Mouse (Mus musculus) forebrain, embryonic 15.5 days (tissue): Measurements from ENCODE around the gene Tmem198b. TPM values are rescaled to one million over a fixed set of nuclear protein-coding genes. Genes with fewer than 3 reads are reported as not detected.
A peak's percentile ranks its signal among the peaks of the same experiment; 100 is the strongest.

Experiments
- ATAC-seq: fragments of 200-750 bp; cut with Nextera tagmentation; replicated peaks from 2 replicates; pipeline ENCODE4 v1.8.0; 2017; ENCODE audit warnings: mild to moderate bottlenecking, moderate TSS enrichment, moderate library complexity
- H3K27ac ChIP-seq: fragments of 300-500 bp; sonication (generic); replicated peaks from 2 replicates; pipeline ENCODE4 v1.5.1; 2015; ENCODE audit warnings: mild to moderate bottlenecking, inconsistent platforms
- H3K27me3 ChIP-seq: fragments of 300-500 bp; sonication (generic); 2 replicates; pipeline ENCODE4 v1.6.1; 2015; ENCODE audit warnings: inconsistent platforms
- H3K36me3 ChIP-seq: fragments of 300-500 bp; sonication (generic); 2 replicates; pipeline ENCODE4 v1.6.1; 2015; ENCODE audit warnings: mild to moderate bottlenecking, inconsistent platforms
- H3K4me1 ChIP-seq: fragments of 300-500 bp; sonication (generic); 2 replicates; pipeline ENCODE4 v1.6.1; 2015; ENCODE audit warnings: inconsistent platforms
- H3K4me2 ChIP-seq: fragments of 300-500 bp; sonication (generic); replicated peaks from 2 replicates; pipeline ENCODE4 v1.6.1; 2015; ENCODE audit warnings: mild to moderate bottlenecking, inconsistent platforms
- H3K4me3 ChIP-seq: fragments of 300-500 bp; sonication (generic); 2 replicates; pipeline ENCODE4 v1.5.1; 2015; ENCODE audit warnings: mild to moderate bottlenecking, inconsistent platforms
- H3K9ac ChIP-seq: fragments of 300-500 bp; sonication (generic); replicated peaks from 2 replicates; pipeline ENCODE4 v1.6.1; 2015; ENCODE audit warnings: mild to moderate bottlenecking, inconsistent platforms
- H3K9me3 ChIP-seq: fragments of 300-500 bp; sonication (generic); 2 replicates; pipeline ENCODE4 v1.6.1; 2016; ENCODE audit warnings: inconsistent platforms
- WGBS: fragments of 180-500 bp; shearing (Covaris S2); methylation state at CpG from one replicate; pipeline ENCODE4 v1.1.7; 2015; ENCODE audit warnings: mixed read lengths; 5-methylcytosine and 5-hydroxymethylcytosine counted together
- polyA plus RNA-seq: library from polyadenylated mRNA; unstranded; fragments of >200 nt; fragmentation: Nextera tagmentation; extraction: Ambion mirVana; gene quantifications from 2 replicates; pipeline ENCODE4 v1.2.1, GENCODE M21; 2015

Tmem198b gene
- polyA plus RNA-seq, 1 experiment from 2014 or later, result 12.6 TPM

GRCm38 (mm10) chr10:128821358-128822056 is 17.3 kb upstream of the Tmem198b start, which contains the start of gene Ormdl2:
Gene Ormdl2, minus strand, starts transcription at chr10:128821645.
- peak within 1 kb of the TSS; percentile 74 for H3K9ac ChIP-seq
- no peaks in the 10 kb centered on the region for H3K27me3 ChIP-seq
- H3K27ac ChIP-seq, result peak within 1 kb of the TSS; percentile 58; the same call in 1 of the 2 replicates
- peak; percentile 100 for ATAC-seq
- H3K4me2 ChIP-seq, result peak within 1 kb of the TSS; percentile 58
- WGBS, result under 1% methylated on average over 46 of the region's 46 CpGs
- peaks cover 48% of the 10 kb centered on the region for H3K36me3 ChIP-seq
- peak within 1 kb of the TSS; percentile 74 for H3K4me3 ChIP-seq
- no peaks in the 10 kb centered on the region for H3K9me3 ChIP-seq
- H3K4me1 ChIP-seq, result peaks cover 27% of the 10 kb centered on the region

GRCm38 (mm10) chr10:128820217-128820616 is 16.0 kb upstream of the Tmem198b start:
- 80% methylated on average over 4 of the region's 4 CpGs for WGBS
- Histone ChIP-seq H3K9ac (no peak overlapping the region), H3K27me3 (no peaks in the 10 kb centered on the region), H3K4me1 (peaks cover 27% of the 10 kb centered on the region), H3K4me2 (no peak overlapping the region), H3K9me3 (no peaks in the 10 kb centered on the region), H3K27ac (no peak overlapping the region), H3K4me3 (no peak overlapping the region), H3K36me3 (peaks cover 57% of the 10 kb centered on the region)
- ATAC-seq, result no peak

GRCm38 (mm10) chr10:128817033-128817432 is 12.9 kb upstream of the Tmem198b start, which contains the start of gene Sarnp:
Gene Sarnp, plus strand, starts transcription at chr10:128817333.
- no peak within 1 kb of the TSS for H3K27ac ChIP-seq
- no peaks in the 10 kb centered on the region for H3K27me3 ChIP-seq
- ATAC-seq, result no peak
- H3K9ac ChIP-seq, result no peak within 1 kb of the TSS
- no peak within 1 kb of the TSS for H3K4me2 ChIP-seq
- H3K9me3 ChIP-seq, result no peaks in the 10 kb centered on the region
- no peak within 1 kb of the TSS for H3K4me3 ChIP-seq
- peaks cover 12% of the 10 kb centered on the region for H3K4me1 ChIP-seq
- H3K36me3 ChIP-seq, result peaks cover 69% of the 10 kb centered on the region
- 94% methylated on average over 13 of the region's 13 CpGs for WGBS

GRCm38 (mm10) chr10:128807018-128807417 is 2.8 kb upstream of the Tmem198b start:
- H3K9me3 ChIP-seq, result no peaks in the 10 kb centered on the region
- no peak overlapping the region for H3K27ac ChIP-seq
- 90% methylated on average over 8 of the region's 8 CpGs for WGBS
- H3K9ac ChIP-seq, result peak overlapping the region; percentile 80
- H3K4me3 ChIP-seq, result peak overlapping the region; percentile 57
- 0 out of 2 replicates have a peak, but pooled peaks cover 4% of the 10 kb centered on the region for H3K36me3 ChIP-seq
- H3K27me3 ChIP-seq, result no peaks in the 10 kb centered on the region
- H3K4me2 ChIP-seq, result peak overlapping the region; percentile 75
- H3K4me1 ChIP-seq, result peaks cover 58% of the 10 kb centered on the region
- ATAC-seq, result no peak

GRCm38 (mm10) chr10:128806086-128806485 is 1.9 kb upstream of the Tmem198b start:
- H3K27me3 ChIP-seq, result no peaks in the 10 kb centered on the region
- peaks cover 58% of the 10 kb centered on the region for H3K4me1 ChIP-seq
- no peaks in the 10 kb centered on the region for H3K9me3 ChIP-seq
- H3K4me2 ChIP-seq, result peak overlapping the region; percentile 75
- H3K27ac ChIP-seq, result peak overlapping the region; percentile 99
- H3K4me3 ChIP-seq, result peak overlapping the region; percentile 57
- H3K36me3 ChIP-seq, result peaks cover 5% of the 10 kb centered on the region; the same call in 1 of the 2 replicates
- H3K9ac ChIP-seq, result peak overlapping the region; percentile 80
- 69% methylated on average over 6 of the region's 6 CpGs for WGBS
- ATAC-seq, result no peak

GRCm38 (mm10) chr10:128805092-128806000 is 1.2 kb upstream of the Tmem198b start:
- H3K4me1 ChIP-seq, result peaks cover 57% of the 10 kb centered on the region
- H3K4me3 ChIP-seq, result peak overlapping the region; percentile 57
- 2% methylated on average over 65 of the region's 70 CpGs for WGBS
- peak overlapping the region; percentile 75 for H3K4me2 ChIP-seq
- ATAC-seq, result peak; percentile 94
- H3K36me3 ChIP-seq, result peaks cover 10% of the 10 kb centered on the region; the same call in 1 of the 2 replicates
- H3K27ac ChIP-seq, result peak overlapping the region; percentile 99
- H3K9ac ChIP-seq, result peak overlapping the region; percentile 80
- no peaks in the 10 kb centered on the region for H3K9me3 ChIP-seq
- H3K27me3 ChIP-seq, result no peaks in the 10 kb centered on the region

- Histone ChIP-seq H3K9ac (peak within 1 kb of the TSS; percentile 80), H3K4me1 (peaks cover 43% of the 10 kb centered on the region), H3K27ac (peak within 1 kb of the TSS; percentile 99), H3K9me3 (no peaks in the 10 kb centered on the region), H3K27me3 (no peaks in the 10 kb centered on the region), H3K36me3 (peaks cover 7% of the 10 kb centered on the region; the same call in 1 of the 2 replicates), H3K4me2 (peak within 1 kb of the TSS; percentile 75), H3K4me3 (peak within 1 kb of the TSS; percentile 57)
- peak; percentile 24; the same call in 1 of the 2 replicates for ATAC-seq
- 0% methylated on average over 14 of the region's 14 CpGs for WGBS
These were observed 349 bp downstream of the Tmem198b start, which contains the start of gene Dnajc14 for GRCm38 (mm10) chr10:128803771-128804270. Gene Dnajc14, plus strand, starts transcription at chr10:128804062.

GRCm38 (mm10) chr10:128803361-128803760 is 809 bp downstream of the Tmem198b start:
- peak overlapping the region; percentile 99 for H3K27ac ChIP-seq
- peak overlapping the region; percentile 75 for H3K4me2 ChIP-seq
- 8% methylated on average over 6 of the region's 6 CpGs for WGBS
- peaks cover 5% of the 10 kb centered on the region; the same call in 1 of the 2 replicates for H3K36me3 ChIP-seq
- H3K9ac ChIP-seq, result peak overlapping the region; percentile 80
- ATAC-seq, result no peak
- peaks cover 38% of the 10 kb centered on the region for H3K4me1 ChIP-seq
- H3K4me3 ChIP-seq, result peak overlapping the region; percentile 57
- no peaks in the 10 kb centered on the region for H3K27me3 ChIP-seq
- no peaks in the 10 kb centered on the region for H3K9me3 ChIP-seq

GRCm38 (mm10) chr10:128802956-128803355 is 1.2 kb downstream of the Tmem198b start:
- Histone ChIP-seq H3K4me1 (peaks cover 34% of the 10 kb centered on the region), H3K9me3 (no peaks in the 10 kb centered on the region), H3K27ac (peak overlapping the region; percentile 99; the same call in 1 of the 2 replicates), H3K36me3 (peaks cover 5% of the 10 kb centered on the region; the same call in 1 of the 2 replicates), H3K4me3 (peak overlapping the region; percentile 57; the same call in 1 of the 2 replicates), H3K4me2 (peak overlapping the region; percentile 75), H3K27me3 (no peaks in the 10 kb centered on the region), H3K9ac (peak overlapping the region; percentile 80; the same call in 1 of the 2 replicates)
- no peak for ATAC-seq
- WGBS, result 57% methylated on average over 4 of the region's 4 CpGs

GRCm38 (mm10) chr10:128801981-128802495 is 2.1 kb downstream of the Tmem198b start:
- no peaks in the 10 kb centered on the region for H3K27me3 ChIP-seq

GRCm38 (mm10) chr10:128798676-128799075 is 5.5 kb downstream of the Tmem198b start:
- ATAC-seq, result no peak
- Histone ChIP-seq H3K27me3 (no peaks in the 10 kb centered on the region), H3K4me2 (no peak overlapping the region), H3K27ac (no peak overlapping the region), H3K9me3 (no peaks in the 10 kb centered on the region), H3K4me3 (no peak overlapping the region), H3K36me3 (peaks cover 5% of the 10 kb centered on the region; the same call in 1 of the 2 replicates), H3K9ac (no peak overlapping the region), H3K4me1 (peaks cover 12% of the 10 kb centered on the region)
- 98% methylated on average over 8 of the region's 8 CpGs for WGBS

More at GRCm38 (mm10) chr10:128801981-128802495, 2.1 kb downstream of the Tmem198b start:
- Histone ChIP-seq H3K9me3 (no peaks in the 10 kb centered on the region), H3K27ac (no peak overlapping the region), H3K36me3 (peaks cover 5% of the 10 kb centered on the region; the same call in 1 of the 2 replicates), H3K4me3 (no peak overlapping the region), H3K4me2 (no peak overlapping the region), H3K9ac (no peak overlapping the region), H3K4me1 (peaks cover 25% of the 10 kb centered on the region)
- no peak for ATAC-seq
- WGBS, result 91% methylated on average over 16 of the region's 16 CpGs
